Mouse (Mus musculus) cerebellum, postnatal 36 days (tissue): ENCODE measurements around the gene Rph3al.

Experiments
- DNase-seq, 2 experiments: peaks; one replicate each; pipeline ENCODE4 v3.0.0; 2021 to 2022; ENCODE audit warnings: mixed read lengths in 2 of 2

The Rph3al gene

DNA sequence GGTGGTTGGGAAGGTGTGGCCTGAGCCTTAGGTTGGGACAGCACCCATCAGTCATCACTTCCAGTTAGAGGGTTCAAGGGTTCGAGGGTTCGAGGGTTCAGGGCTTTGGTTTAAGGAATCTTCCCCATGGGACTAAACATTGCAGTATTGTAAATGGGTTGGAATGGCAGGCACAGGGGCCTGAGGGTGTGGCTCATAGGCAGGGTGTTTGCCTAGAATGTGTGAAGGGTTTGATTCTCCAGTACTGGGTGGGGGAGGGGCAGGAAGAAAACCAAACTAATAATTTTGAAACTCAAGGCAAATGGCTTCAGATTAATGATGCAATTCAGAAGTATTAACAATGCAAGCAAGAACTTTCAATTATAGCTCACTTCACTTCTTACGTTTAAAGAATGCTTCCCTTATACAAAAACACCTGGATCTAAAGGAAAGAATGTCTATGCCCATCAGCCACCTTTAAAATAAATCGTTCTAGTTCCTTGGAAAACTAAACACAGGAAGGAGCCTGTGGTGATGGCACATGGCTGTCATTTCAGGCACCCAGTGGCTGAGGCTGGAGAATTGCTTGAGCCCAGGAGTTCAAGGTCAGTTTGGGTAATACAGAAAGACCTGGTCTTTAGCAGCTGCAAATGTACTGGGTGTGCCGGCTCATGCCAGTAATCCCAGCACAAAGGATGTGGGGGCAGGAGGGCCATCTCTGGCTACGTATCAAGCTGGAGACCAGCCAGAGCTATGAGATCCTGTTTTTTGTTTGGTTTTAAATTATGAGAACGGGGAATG lies 136.3 kb downstream of the Rph3al start:
- no peak for DNase-seq

GRCm38 (mm10) chr11:75801369-75801768 lies 136.9 kb downstream of the Rph3al start:
- DNase-seq, result no peak

GRCm38 (mm10) chr11:75796536-75797246 lies 141.5 kb downstream of the Rph3al start:
- DNase-seq, result no peak

GRCm38 (mm10) chr11:75796029-75796445 lies 142.2 kb downstream of the Rph3al start, which contains the start of gene Doc2b:
Gene Doc2b, minus strand, starts transcription at chr11:75796049.
- peak; percentile 43 to 71 for DNase-seq

- no peak for DNase-seq
These were observed 142.9 kb downstream of the Rph3al start for GRCm38 (mm10) chr11:75795321-75795636.

DNA sequence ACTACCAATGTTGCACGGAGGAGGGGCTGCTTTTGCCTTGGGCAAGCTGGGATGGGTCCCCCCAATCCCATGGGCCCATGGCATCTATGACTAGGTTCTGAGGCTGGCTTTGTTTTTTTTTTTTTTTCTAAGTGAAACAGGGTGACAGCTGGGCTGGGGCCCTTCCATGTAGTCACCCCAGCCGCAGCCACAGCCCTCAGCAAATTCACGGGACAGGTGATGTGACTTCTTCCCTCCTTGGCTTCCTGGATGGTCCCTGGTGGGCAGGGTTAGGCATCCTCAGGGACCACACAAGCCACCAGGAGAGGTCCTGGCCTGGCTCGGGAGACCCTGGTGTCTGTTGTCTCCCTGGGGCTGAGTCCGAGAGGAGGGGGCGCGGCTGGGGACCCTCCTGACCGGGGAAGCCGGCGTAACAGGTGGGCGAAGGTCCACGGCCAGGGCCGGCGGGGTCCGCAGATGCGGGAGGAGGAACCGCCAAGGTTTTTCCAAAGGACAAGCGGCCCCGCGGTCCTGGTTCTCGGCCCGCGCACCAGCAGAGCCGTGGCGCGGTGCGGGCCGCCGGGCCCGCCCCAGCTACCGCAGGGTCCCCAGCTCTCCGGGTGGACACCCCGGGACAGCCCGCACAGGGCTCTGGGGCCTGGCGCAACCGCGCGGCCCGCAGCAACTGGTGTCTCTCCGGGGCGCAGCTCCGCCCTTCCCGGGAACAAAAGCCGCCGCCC lies 143.5 kb downstream of the Rph3al start:
- DNase-seq, result no peak

GRCm38 (mm10) chr11:75793351-75793750 lies 144.9 kb downstream of the Rph3al start:
- no peak for DNase-seq

GRCm38 (mm10) chr11:75792535-75792934 lies 145.7 kb downstream of the Rph3al start:
- DNase-seq, result no peak

- DNase-seq, result no peak
These were observed 152.3 kb downstream of the Rph3al start for GRCm38 (mm10) chr11:75785897-75786296.

- no peak for DNase-seq
These were observed 154.4 kb downstream of the Rph3al start for GRCm38 (mm10) chr11:75783799-75784198.

- DNase-seq, result peak; percentile 78 to 82
These were observed 156.3 kb downstream of the Rph3al start for GRCm38 (mm10) chr11:75781919-75782318.
